Mouse (Mus musculus) MN1 (cell line): ENCODE measurements around the gene Mxd4.

Source experiments
- DNase-seq: peaks from one replicate; pipeline ENCODE4 v3.0.0-alpha.2; 2016; ENCODE audit warnings: low spot score

Gene Mxd4

DNA sequence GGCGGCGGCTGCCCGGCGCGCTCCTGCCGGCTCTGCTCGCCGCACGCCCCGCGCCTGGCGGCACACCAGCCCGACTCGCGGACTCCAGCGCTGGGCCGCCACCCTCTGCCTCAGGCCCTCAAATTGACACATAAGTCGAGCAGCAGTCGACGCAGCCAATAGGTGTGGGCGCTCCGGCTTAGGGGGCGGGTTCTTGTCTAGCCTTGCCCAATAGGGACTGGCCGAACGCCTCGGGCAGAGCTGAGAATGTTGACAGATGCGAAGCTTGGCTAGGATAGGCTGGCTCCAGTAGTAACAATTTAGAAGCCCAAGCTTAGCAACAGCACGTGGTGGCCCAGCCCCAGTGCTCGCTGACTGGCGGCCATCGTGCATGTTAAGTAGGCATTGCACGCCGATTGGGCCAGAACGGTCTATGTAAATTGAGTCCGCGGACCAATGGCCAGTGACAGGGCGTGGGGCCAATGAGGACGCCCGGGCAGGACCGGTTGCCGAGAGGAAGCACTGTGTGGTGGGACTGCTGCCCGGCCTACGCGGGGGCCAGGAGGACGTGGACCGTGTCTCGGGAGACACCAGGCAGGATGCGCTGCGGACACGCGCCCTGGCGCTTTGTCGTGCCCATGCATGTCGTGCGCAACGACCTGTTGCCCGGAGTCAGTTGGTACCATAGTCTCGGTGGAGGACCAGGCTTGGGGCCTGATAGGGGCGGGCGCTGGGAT, at the start of gene Mxd4:
Gene Mxd4 (minus strand): TSS at position 120 of the 716 bp plus-strand sequence.
- peak; percentile 99 for DNase-seq

- DNase-seq: peak; percentile 25
These were observed 48.4 kb upstream of the Mxd4 start for GRCm38 (mm10) chr5:34235898-34236420.

DNA sequence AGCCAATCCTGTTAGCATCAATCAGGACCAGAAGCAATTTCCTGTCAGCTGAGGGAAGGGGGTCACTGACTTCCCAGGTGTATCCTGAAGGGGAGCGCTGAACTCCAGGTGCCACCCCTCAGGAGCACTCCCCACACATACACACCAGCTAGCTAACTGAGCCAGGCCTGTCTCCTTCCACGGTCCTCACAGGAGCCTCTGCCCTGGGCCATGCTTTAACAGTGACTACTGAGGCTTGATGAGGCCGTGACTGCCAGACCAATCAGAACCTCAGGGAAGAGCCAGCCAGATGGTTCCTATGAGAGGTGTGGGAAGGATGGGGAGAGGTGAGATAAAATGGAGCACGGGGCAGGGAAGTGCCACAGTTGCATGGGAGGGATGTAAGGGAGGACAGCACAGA, 47.5 kb upstream of the Mxd4 start:
- DNase-seq: no peak

GRCm38 (mm10) chr5:34233221-34233515, 45.6 kb upstream of the Mxd4 start:
- no peak for DNase-seq

DNA sequence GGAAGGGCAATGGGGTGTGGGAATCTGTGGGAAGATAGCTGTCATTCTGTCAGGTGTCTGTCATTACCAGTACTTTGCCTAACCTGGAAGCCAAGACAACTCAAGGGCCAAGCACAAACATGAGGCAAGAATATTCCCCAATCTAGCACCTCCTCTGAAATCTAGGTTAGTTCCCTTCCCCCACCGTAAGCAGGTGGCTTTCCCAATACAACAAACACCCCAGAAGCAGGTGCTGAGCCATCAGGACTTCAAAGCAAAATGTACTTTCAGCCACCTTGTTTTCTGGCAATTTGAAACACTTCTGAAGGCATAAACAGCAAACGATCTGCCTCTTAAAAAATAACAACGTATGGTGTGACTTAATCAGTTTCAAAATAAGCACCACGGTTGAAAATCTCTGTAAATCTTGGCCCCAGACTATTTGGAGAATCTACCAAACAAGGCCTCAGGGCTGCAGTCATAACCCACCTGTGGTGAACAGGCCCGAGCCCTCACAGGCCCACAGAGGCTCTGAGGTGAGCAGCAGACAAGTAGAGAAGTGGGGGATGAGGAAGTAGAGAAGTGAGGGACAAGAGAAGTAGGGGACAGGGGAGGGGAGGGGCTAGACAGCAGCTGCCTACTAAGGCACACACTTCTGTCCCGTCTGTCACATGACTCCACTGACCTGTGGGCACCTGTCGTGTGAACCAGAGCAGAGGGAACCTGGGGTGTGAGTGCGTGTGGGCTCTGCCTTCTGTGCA, 45.1 kb upstream of the Mxd4 start:
- DNase-seq: no peak

- no peak for DNase-seq
These were observed 44.4 kb upstream of the Mxd4 start for GRCm38 (mm10) chr5:34231901-34232300.

DNA sequence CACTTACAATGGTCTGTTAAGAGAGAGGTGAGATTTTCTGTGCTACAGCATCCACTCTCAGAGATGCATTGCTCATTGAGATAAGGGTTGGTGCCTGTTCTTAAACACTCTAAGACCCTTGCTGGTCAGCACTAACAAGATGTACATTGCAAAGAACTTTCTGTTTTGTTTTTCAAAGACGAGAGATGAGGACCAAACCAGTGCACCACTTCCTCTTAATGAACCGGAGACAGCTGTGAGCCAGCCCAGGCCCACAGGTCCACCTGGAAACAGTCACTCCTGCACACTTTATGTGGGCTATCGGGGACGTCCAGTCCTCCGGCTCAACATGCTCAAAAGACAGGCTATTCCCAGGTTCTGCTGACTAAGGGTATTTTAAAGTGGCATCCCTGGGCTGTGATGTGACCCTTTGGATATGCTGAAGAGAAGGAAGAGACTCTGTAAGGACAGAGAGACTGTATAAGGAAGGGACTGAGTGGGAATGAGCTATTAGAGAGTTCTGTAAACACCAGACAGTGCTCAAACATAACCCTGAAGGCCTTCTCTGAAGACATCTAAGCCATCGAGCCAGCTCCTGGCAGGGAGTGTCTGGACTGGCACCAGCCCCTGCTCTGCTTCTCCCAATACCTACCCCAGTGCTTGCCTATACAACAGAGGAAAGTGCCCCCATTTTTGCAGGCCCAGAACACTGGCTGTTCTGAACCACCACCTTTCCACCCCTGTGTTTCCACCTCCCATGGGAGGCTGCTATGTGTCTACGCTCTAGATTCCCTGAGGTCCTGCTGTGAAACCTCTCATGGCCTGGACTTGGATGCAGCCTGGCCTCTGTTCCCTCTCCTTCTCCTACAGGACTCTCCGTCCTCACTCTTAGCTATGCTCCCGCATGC, 43.3 kb upstream of the Mxd4 start:
- DNase-seq: no peak

DNA sequence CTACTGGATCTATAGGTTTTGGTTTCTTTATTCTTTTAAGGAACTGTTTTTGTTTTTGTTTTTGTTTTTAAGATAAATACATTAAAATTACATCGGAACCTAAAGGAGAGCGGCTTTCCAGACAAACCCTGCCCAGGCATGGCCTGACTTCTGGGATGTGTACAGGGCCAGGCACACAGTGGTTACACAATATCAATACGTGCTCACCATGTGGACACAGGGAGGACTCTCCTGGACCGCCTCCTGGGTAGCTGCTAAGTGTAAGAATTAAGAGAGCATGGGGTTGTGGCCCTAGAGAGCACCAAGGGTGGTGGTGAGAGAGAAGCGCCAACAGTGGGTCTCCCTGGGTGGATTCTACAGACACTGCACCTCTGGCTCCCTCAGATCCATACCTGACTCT, 42.0 kb upstream of the Mxd4 start:
- DNase-seq: no peak

DNA sequence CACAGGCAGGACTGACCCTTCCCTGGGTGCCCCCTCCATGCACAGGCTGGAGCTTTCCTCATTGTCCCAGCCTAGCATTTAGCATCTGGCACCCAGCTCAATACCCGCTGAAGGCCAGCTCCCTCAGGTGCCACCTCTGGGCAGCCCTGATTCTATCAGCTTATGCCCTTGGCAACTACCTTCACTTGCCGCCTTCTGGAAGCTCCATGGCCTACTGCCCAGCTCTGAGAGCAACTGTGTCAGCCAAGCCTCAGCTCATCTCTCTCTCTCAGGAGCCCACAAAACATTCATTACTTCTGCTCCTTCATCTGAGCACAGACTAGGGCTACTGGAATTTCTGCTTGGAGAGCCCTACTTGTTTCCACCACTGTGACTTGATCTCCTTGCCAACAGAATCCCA, 38.0 kb upstream of the Mxd4 start:
- DNase-seq: no peak

GRCm38 (mm10) chr5:34224515-34224914, 37.0 kb upstream of the Mxd4 start:
- DNase-seq: no peak

GRCm38 (mm10) chr5:34220001-34220400, 32.5 kb upstream of the Mxd4 start:
- peak; percentile 9 for DNase-seq

DNA sequence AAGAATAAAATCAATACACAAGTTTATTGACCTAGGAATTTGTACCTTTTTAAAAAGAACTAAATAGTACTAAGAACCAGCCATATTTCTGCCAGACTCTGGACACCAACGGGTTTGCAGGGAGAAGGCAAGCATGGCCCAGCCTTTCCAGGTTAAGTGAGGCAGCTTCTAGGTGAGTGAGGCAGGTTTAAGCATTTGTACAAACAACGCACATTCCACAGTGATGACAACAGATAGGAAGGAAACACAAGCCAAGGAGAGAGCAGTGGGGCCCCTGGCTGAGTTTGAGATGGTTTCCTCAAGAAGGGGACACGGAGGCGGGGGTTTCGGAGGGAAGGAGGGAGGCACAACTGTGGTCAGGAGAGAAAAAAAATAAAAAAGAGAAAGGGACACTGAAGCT, 31.2 kb upstream of the Mxd4 start:
- no peak for DNase-seq

DNA sequence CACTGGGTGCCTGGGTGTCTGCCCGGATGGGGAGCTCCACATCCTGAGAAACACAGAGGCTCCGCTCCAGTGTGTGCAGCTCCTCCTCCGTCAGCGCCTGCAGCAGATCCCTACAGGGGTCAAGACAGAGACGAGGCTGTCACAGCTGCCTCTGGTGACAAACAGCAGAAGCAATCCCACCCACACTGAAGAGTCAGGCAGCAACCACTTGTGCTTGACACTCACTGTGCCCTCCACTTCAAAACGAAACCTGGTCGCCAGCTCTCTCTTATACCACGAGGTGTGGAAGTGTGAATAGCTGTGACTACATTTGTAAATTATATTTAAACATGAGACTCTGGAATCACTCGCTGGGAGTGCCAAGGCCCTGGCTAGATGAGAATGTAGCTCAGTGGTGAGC, 30.2 kb upstream of the Mxd4 start:
- peak; percentile 40 for DNase-seq

DNA sequence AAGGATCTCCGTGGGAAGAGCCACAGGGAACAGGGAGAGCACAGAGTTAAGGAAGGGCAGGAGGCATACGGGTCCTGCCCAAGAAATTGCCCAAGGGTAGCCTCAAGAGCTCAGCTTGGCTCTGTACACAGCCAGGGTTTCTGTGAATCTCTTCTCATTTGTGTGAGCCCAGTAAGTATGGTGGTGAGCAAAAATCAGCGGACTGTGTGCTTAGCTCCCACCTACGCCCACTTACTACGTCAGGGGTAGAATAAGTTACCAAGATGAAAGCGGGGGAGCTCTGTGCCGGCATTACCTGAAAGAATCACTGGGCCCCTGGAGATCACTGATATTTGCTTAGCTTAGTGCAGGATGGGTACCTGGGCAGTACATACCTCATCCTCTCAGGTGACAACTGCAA, 28.5 kb upstream of the Mxd4 start:
- no peak for DNase-seq

- DNase-seq: no peak
These were observed 26.1 kb upstream of the Mxd4 start for GRCm38 (mm10) chr5:34213659-34214058.

DNA sequence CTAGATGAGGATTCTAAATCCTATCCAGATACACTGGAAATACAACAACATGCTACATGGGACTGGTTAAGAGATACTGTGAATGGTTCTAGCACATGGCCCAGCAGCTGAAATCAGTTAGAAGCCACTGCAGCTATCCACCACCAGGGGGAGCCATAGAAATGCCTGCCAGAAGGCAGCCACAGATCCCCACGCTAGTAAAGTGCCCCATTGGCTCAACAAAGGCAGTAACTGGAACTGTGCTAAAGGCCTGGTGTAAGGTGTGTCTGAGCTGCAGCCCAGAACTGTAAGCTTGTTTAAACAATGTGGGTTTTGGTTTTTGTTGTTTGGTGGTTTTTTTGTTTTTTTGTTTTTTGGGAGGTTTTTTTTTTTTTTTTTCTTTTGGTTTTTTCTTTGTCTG, 22.8 kb upstream of the Mxd4 start:
- peak; percentile 88 for DNase-seq

- DNase-seq: no peak
These were observed 20.0 kb upstream of the Mxd4 start for GRCm38 (mm10) chr5:34207503-34207902.

DNA sequence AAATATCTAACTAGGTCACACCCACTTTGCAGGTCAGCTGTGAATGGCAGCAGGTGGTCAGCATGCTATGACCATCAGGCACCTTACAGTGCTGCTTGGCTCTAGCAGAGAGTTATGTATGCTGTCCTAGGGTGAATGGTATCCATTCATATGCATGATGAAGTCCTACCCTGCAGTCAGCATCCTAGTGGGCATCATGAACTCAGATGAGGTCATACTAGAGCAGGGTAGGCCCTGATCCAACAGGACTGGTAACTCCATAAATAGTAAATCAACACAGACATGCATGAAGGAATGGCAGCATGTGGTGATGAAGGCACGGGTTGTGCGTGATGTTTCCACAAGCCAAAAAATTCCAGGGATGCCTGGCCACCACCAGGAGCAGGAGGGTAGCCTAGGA, 18.3 kb upstream of the Mxd4 start:
- DNase-seq: no peak

DNA sequence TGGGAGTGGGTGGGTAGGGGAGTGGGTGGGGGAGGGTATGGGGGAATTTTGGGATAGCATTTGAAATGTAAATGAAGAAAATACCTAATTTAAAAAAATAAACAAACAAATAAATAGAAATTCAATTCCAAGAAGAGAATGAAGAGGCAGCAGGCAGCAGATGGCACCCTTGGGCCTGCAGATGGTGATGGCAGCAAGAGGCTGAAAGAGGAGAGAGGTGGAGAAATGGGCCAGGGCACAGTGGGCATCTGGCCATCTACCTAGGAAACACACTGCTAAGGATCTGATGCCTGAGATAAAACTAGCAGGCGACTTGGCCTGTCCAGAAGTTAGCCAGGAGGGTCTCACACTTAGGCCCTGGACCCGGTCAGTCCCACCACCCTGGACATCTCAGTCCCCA, 17.4 kb upstream of the Mxd4 start:
- no peak for DNase-seq

DNA sequence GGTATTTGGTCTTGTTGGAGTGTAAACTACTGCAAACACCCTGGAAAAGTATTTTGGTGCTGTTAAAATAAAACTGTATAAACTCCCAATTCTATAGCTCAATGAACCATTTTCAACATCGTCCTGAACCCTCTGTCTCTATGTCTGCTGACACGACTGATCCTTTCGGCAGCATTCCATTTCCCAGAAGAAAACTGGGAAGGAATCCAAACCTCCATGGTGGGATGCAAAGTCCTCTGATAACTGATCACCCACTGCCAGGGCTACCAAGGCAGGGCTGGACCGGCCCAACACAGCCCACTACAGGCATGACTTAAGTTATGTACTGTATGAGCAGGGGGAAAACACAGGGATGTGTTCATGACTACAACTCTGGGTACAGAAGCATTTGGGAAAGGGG, 14.5 kb upstream of the Mxd4 start:
- no peak for DNase-seq

DNA sequence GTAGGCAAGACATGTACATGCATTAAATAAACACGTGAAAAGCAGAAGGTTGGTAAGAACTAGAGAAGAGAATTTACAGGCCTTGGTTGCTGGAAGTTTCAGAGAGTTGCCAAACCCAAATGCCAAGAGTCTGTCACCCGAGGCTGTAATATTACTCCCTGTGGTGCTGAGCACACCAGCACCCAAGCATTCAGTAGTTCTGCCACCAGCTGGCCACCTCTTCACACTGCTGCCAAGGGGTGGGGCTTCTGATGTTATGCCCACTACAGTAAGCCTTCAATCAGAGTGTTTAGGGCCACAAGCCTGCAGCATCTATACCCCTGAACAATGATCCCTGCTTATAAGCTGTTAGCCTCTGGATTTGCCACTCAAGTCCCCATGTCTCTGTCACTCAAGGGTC, 13.9 kb upstream of the Mxd4 start:
- no peak for DNase-seq

DNA sequence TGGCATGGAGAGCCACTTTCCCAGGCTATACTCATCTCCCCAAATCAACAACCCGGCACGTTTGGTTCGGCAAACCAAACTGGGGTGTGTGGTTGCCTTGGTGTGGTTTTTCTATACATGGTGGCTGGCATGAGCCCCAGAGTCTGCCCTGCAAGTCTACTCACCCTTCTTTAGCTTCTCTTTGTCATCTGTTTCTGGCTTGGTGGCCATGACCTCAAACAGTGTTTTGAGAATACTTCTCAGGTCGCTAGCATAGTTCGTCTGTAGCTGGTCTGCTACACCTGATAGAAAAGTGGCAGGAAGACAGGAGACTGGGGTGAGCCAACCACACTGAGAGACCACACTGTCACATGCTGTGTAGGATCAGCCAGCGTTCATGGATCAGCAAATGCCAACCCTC, 11.1 kb upstream of the Mxd4 start:
- no peak for DNase-seq

- no peak for DNase-seq
These were observed 9.7 kb upstream of the Mxd4 start for GRCm38 (mm10) chr5:34197243-34197642.
